Mouse (Mus musculus) forebrain, postnatal 0 days (tissue): ENCODE results near the gene Ttll11. TPM values are rescaled to one million over a fixed set of nuclear protein-coding genes. Genes with fewer than 3 reads are reported as not detected.

ENCODE experiments used
- ATAC-seq: fragments of 200-750 bp; cut with Nextera tagmentation; 2 replicates; pipeline ENCODE4 v1.8.0; 2017; ENCODE audit warnings: mild to moderate bottlenecking, moderate library complexity
- DNase-seq: peaks from one replicate; pipeline ENCODE4 v3.0.0-alpha.2; 2015
- H3K27ac ChIP-seq: fragments of 300-500 bp; sonication (generic); 2 replicates; pipeline ENCODE4 v1.5.1; 2014; ENCODE audit warnings: low read depth, mild to moderate bottlenecking, antibody characterized with exemption, low read length, moderate library complexity, mixed read lengths
- H3K27me3 ChIP-seq: fragments of 300-500 bp; sonication (generic); 2 replicates; pipeline ENCODE4 v1.6.1; 2014; ENCODE audit warnings: mild to moderate bottlenecking, low read length, mixed read lengths; ENCODE audit not compliant: insufficient read depth
- H3K36me3 ChIP-seq: fragments of 300-500 bp; sonication (generic); 2 replicates; pipeline ENCODE4 v1.6.1; 2014; ENCODE audit warnings: mild to moderate bottlenecking, moderate library complexity; ENCODE audit not compliant: insufficient read depth
- H3K4me1 ChIP-seq: fragments of 300-500 bp; sonication (generic); 2 replicates; pipeline ENCODE4 v1.6.1; 2014; ENCODE audit warnings: antibody characterized with exemption; ENCODE audit not compliant: insufficient read depth
- H3K4me2 ChIP-seq: fragments of 300-500 bp; sonication (generic); 2 replicates; pipeline ENCODE4 v1.6.1; 2014; ENCODE audit warnings: low read depth, mild to moderate bottlenecking, moderate library complexity
- H3K4me3 ChIP-seq: fragments of 300-500 bp; sonication (generic); 2 replicates; pipeline ENCODE4 v1.5.1; 2014; ENCODE audit warnings: low read depth, low read length, mixed read lengths
- H3K9ac ChIP-seq: fragments of 300-500 bp; sonication (generic); 2 replicates; pipeline ENCODE4 v1.6.1; 2014; ENCODE audit warnings: mild to moderate bottlenecking
- H3K9me3 ChIP-seq: fragments of 300-500 bp; sonication (generic); 2 replicates; pipeline ENCODE4 v1.6.1; 2016; ENCODE audit warnings: low read length
- CTCF ChIP-seq: sonication (generic); IDR thresholded peaks from 2 replicates; pipeline ENCODE4 v1.5.1; 2016; ENCODE audit warnings: antibody characterized with exemption, control low read depth, low read depth
- WGBS: fragments of 180-500 bp; shearing (Covaris S2); extraction: QIAGEN DNeasy Blood & Tissue Kit; methylation state at CpG from one replicate; pipeline ENCODE4 v1.1.7; 2014; 5-methylcytosine and 5-hydroxymethylcytosine counted together
- polyA plus RNA-seq: library from polyadenylated mRNA; unstranded; fragments of >200 nt; fragmentation: Nextera tagmentation; extraction: Ambion mirVana; gene quantifications from 2 replicates; pipeline ENCODE4 v1.2.1, GENCODE M21; 2015
- total RNA-seq: library from RNA; depleted of rRNA; stranded (reverse); fragments of >200 nt; gene quantifications from 2 replicates; pipeline ENCODE4 v1.2.3, GENCODE M21; 2014

The Ttll11 gene
- total and polyA plus RNA-seq, 2 experiments from 2014 or later, result 7.2 to 9.2 TPM

GRCm38 (mm10) chr2:35761458-35761857, 218.3 kb downstream of the Ttll11 start:
- no peak overlapping the region for H3K4me3 ChIP-seq
- 82% methylated on average over 5 of the region's 5 CpGs for WGBS
- H3K4me1 ChIP-seq, result no peaks in the 10 kb centered on the region
- no peak for ATAC-seq
- H3K9ac ChIP-seq, result no peak overlapping the region
- no peak overlapping the region for H3K4me2 ChIP-seq
- 0 out of 2 replicates have a peak, but pooled peaks have one; percentile 2 for TF ChIP-seq CTCF
- no peak for DNase-seq
- H3K27me3 ChIP-seq, result no peaks in the 10 kb centered on the region
- H3K9me3 ChIP-seq, result no peaks in the 10 kb centered on the region
- no peaks in the 10 kb centered on the region for H3K36me3 ChIP-seq
- H3K27ac ChIP-seq, result no peak overlapping the region

GRCm38 (mm10) chr2:35760867-35761266, 218.8 kb downstream of the Ttll11 start:
- H3K27ac ChIP-seq, result 0 out of 2 replicates have a peak overlapping the region, but pooled peaks have one; percentile 9
- no peaks in the 10 kb centered on the region for H3K36me3 ChIP-seq
- H3K4me2 ChIP-seq, result no peak overlapping the region
- DNase-seq, result no peak
- peak; percentile 57 for ATAC-seq
- TF ChIP-seq CTCF, result no peak
- H3K9ac ChIP-seq, result no peak overlapping the region
- H3K9me3 ChIP-seq, result no peaks in the 10 kb centered on the region
- H3K27me3 ChIP-seq, result no peaks in the 10 kb centered on the region
- no peaks in the 10 kb centered on the region for H3K4me1 ChIP-seq
- H3K4me3 ChIP-seq, result no peak overlapping the region

- no peak for TF ChIP-seq CTCF
- no peak overlapping the region for H3K4me2 ChIP-seq
- H3K9ac ChIP-seq, result no peak overlapping the region
- WGBS, result 56% methylated on average over 8 of the region's 8 CpGs
- no peaks in the 10 kb centered on the region for H3K4me1 ChIP-seq
- H3K4me3 ChIP-seq, result no peak overlapping the region
- H3K27me3 ChIP-seq, result no peaks in the 10 kb centered on the region
- peak; percentile 50; the same call in 1 of the 2 replicates for ATAC-seq
- H3K36me3 ChIP-seq, result no peaks in the 10 kb centered on the region
- 0 out of 2 replicates have a peak overlapping the region, but pooled peaks have one; percentile 9 for H3K27ac ChIP-seq
- DNase-seq, result no peak
- no peaks in the 10 kb centered on the region for H3K9me3 ChIP-seq
Observed at GRCm38 (mm10) chr2:35760352-35760751, 219.4 kb downstream of the Ttll11 start.

- H3K36me3 ChIP-seq, result no peaks in the 10 kb centered on the region
- H3K4me2 ChIP-seq, result no peak overlapping the region
- DNase-seq (no peak), ATAC-seq (no peak)
- no peak overlapping the region for H3K4me3 ChIP-seq
- WGBS, result 88% methylated on average over 7 of the region's 7 CpGs
- no peak overlapping the region for H3K27ac ChIP-seq
- no peak for TF ChIP-seq CTCF
- H3K9ac ChIP-seq, result no peak overlapping the region
- no peaks in the 10 kb centered on the region for H3K4me1 ChIP-seq
- H3K27me3 ChIP-seq, result no peaks in the 10 kb centered on the region
- H3K9me3 ChIP-seq, result no peaks in the 10 kb centered on the region
Observed at GRCm38 (mm10) chr2:35756467-35756866, 223.2 kb downstream of the Ttll11 start.

GRCm38 (mm10) chr2:35751781-35752505, 227.8 kb downstream of the Ttll11 start:
- no peaks in the 10 kb centered on the region for H3K36me3 ChIP-seq
- H3K4me3 ChIP-seq, result no peak overlapping the region
- H3K4me1 ChIP-seq, result peaks cover 14% of the 10 kb centered on the region; the same call in 1 of the 2 replicates
- ATAC-seq, result no peak
- DNase-seq, result no peak
- 82% methylated on average over 18 of the region's 18 CpGs for WGBS
- no peak for TF ChIP-seq CTCF
- H3K4me2 ChIP-seq, result no peak overlapping the region
- no peak overlapping the region for H3K27ac ChIP-seq
- no peaks in the 10 kb centered on the region for H3K9me3 ChIP-seq
- H3K9ac ChIP-seq, result no peak overlapping the region
- no peaks in the 10 kb centered on the region for H3K27me3 ChIP-seq

GRCm38 (mm10) chr2:35750533-35751141, 229.1 kb downstream of the Ttll11 start:
- Histone ChIP-seq H3K9me3 (no peaks in the 10 kb centered on the region), H3K27me3 (no peaks in the 10 kb centered on the region), H3K9ac (no peak overlapping the region), H3K27ac (no peak overlapping the region), H3K4me3 (no peak overlapping the region), H3K4me1 (peaks cover 21% of the 10 kb centered on the region; the same call in 1 of the 2 replicates), H3K4me2 (no peak overlapping the region), H3K36me3 (no peaks in the 10 kb centered on the region)
- DNase-seq (no peak), ATAC-seq (no peak)
- no peak for TF ChIP-seq CTCF
- 78% methylated on average over 7 of the region's 7 CpGs for WGBS
